Mouse (Mus musculus): Measurements from ENCODE around the gene Ldlrad3. TPM values are rescaled to one million over a fixed set of nuclear protein-coding genes. Genes with fewer than 3 reads are reported as not detected.
A peak's percentile ranks its signal among the peaks of the same experiment; 100 is the strongest.

Gene Ldlrad3
- polyA plus RNA-seq, 1 experiment from 2014 or later: 28.8 TPM

DNA sequence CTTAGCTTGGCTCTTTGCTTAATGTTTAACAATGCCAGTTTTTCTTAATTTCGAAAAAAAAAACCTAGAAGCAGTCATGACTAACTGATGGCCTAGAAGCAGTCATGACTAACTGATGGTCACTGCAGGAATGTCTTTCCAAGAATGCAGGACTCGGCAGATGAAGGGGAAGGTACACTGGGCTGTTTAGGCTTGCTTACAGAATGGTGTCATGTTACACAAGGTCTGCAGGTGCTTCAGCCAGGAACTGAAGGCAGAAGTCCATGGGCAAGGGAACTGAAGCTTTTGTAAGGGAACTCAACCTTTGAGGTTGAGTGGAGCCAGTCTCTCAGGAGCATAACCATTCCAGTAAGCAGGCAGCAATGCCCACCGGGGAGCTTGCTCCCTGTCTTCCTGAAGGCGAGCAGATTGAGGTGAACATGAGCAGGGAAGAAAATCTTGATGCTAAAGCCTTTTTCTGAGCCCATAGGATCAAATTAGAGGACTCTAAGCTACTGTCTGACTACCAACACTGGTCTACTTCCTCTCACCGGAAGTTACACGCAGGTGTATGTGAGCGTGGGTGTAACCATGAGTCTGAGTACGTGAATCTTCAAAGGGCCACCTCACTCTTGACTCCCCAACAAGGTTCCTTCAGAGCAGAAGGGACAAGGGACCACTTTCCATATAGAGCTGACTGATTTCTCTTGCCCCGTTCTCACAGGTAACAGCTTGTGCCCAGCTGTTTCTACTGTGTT lies 193.4 kb downstream of the Ldlrad3 start:
- Histone ChIP-seq H3K4me2 (no peak overlapping the region), H3K4me1 (replicated peaks) (peaks cover 18% of the 10 kb centered on the region), H3K27me3 (no peaks in the 10 kb centered on the region), H3K36me3 (no peaks in the 10 kb centered on the region), H3K9me3 (no peaks in the 10 kb centered on the region), H3K4me3 (no peak overlapping the region), H3K9ac (no peak overlapping the region), H3K27ac (replicated peaks) (no peak overlapping the region)
- 90% methylated on average over 9 of the region's 9 CpGs for WGBS
- ATAC-seq (ENCODE audit: low FRiP score, low read depth): no peak

DNA sequence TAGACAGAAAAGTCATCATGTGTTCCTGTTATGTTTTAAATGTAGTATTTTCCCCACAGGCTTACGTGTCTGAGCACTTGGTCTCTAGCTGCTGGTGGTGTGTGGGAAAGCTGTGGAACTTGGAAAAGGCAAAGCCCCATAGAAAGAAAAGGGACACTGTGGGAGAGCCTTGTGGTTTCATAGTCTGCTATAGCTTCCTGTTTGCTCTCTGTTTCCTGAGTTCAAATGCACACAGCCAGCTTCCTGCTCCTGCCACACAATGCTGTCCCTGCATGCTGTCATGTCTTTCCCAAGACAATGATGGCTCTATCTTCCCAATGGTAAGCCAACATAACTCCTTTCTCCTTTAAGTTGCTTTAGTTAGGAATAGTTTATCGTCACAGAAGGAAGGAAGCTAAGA lies 194.5 kb downstream of the Ldlrad3 start:
- Histone ChIP-seq H3K4me1 (replicated peaks) (peaks cover 9% of the 10 kb centered on the region), H3K4me3 (no peak overlapping the region), H3K4me2 (no peak overlapping the region), H3K9me3 (no peaks in the 10 kb centered on the region), H3K27me3 (no peaks in the 10 kb centered on the region), H3K27ac (replicated peaks) (no peak overlapping the region), H3K36me3 (no peaks in the 10 kb centered on the region), H3K9ac (no peak overlapping the region)
- 90% methylated on average over 2 of the region's 2 CpGs for WGBS
- ATAC-seq (ENCODE audit: low FRiP score, low read depth): no peak

- H3K27ac ChIP-seq (replicated peaks): peak overlapping the region; percentile 31; the same call in 1 of the 2 replicates
- H3K9ac ChIP-seq: no peak overlapping the region
- H3K4me1 ChIP-seq (replicated peaks): peaks cover 13% of the 10 kb centered on the region; the same call in 1 of the 2 replicates
- no peaks in the 10 kb centered on the region for H3K9me3 ChIP-seq
- no peak overlapping the region for H3K4me3 ChIP-seq
- H3K4me2 ChIP-seq: no peak overlapping the region
- H3K36me3 ChIP-seq: no peaks in the 10 kb centered on the region
- 74% methylated on average over 3 of the region's 3 CpGs for WGBS
- no peaks in the 10 kb centered on the region for H3K27me3 ChIP-seq
- no peak for ATAC-seq (ENCODE audit: low FRiP score, low read depth)
These were observed 199.7 kb downstream of the Ldlrad3 start for GRCm38 (mm10) chr2:101986344-101987087.

DNA sequence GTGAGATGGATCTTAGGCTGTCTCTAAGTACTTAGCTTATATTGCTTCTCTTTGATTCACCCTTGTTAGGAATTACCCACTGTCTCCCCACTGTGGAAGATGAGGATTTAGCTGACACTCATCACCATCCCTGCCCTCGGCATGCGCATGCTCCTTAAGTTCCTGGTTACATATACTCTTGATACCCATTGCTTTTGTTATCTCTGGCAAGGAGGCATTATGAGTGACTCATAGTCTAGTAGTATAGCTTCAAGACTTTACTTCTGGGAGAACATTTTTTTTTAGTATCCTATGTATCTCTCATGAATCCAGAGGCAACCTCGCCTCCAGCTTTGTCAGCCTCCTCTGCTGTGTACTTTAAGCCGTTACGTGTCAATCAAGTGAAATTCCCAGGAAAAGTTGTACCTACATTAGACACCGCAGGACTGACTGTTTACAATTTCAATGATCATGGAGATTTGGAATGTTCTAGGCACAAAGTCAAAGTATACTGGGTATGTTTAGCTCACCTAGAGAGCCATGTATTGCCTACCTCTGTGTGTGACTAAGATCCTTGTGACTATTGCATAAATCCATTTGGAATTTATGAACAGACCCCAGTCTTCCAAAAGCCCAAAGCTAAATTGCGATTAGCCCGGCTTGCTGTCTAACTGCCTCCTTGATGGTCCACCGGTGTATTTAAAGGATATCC lies 202.2 kb downstream of the Ldlrad3 start:
- no peak overlapping the region for H3K4me2 ChIP-seq
- no peaks in the 10 kb centered on the region for H3K27me3 ChIP-seq
- no peak overlapping the region for H3K27ac ChIP-seq (replicated peaks)
- 84% methylated on average over 9 of the region's 9 CpGs for WGBS
- H3K4me3 ChIP-seq: no peak overlapping the region
- H3K4me1 ChIP-seq (replicated peaks): peaks cover 33% of the 10 kb centered on the region
- H3K36me3 ChIP-seq: no peaks in the 10 kb centered on the region
- H3K9me3 ChIP-seq: no peaks in the 10 kb centered on the region
- H3K9ac ChIP-seq: no peak overlapping the region
- ATAC-seq (ENCODE audit: low FRiP score, low read depth): no peak

- H3K9ac ChIP-seq: no peak overlapping the region
- ATAC-seq (ENCODE audit: low FRiP score, low read depth): 0 out of 2 replicates have a peak, but pooled peaks have one; percentile 23
- H3K4me2 ChIP-seq: no peak overlapping the region
- no peaks in the 10 kb centered on the region for H3K27me3 ChIP-seq
- H3K4me3 ChIP-seq: no peak overlapping the region
- no peaks in the 10 kb centered on the region for H3K9me3 ChIP-seq
- WGBS: 32% methylated on average over 15 of the region's 15 CpGs
- peak overlapping the region; percentile 1; the same call in 1 of the 2 replicates for H3K27ac ChIP-seq (replicated peaks)
- no peaks in the 10 kb centered on the region for H3K36me3 ChIP-seq
- H3K4me1 ChIP-seq (replicated peaks): peaks cover 40% of the 10 kb centered on the region
These were observed 202.9 kb downstream of the Ldlrad3 start for GRCm38 (mm10) chr2:101983082-101983852.

- H3K27ac ChIP-seq (replicated peaks): no peak overlapping the region
- H3K9ac ChIP-seq: no peak overlapping the region
- 92% methylated on average over 6 of the region's 6 CpGs for WGBS
- peaks cover 49% of the 10 kb centered on the region for H3K4me1 ChIP-seq (replicated peaks)
- no peak overlapping the region for H3K4me3 ChIP-seq
- ATAC-seq (ENCODE audit: low FRiP score, low read depth): no peak
- H3K36me3 ChIP-seq: no peaks in the 10 kb centered on the region
- H3K9me3 ChIP-seq: no peaks in the 10 kb centered on the region
- H3K4me2 ChIP-seq: no peak overlapping the region
- no peaks in the 10 kb centered on the region for H3K27me3 ChIP-seq
These were observed 204.2 kb downstream of the Ldlrad3 start for GRCm38 (mm10) chr2:101981964-101982498.

DNA sequence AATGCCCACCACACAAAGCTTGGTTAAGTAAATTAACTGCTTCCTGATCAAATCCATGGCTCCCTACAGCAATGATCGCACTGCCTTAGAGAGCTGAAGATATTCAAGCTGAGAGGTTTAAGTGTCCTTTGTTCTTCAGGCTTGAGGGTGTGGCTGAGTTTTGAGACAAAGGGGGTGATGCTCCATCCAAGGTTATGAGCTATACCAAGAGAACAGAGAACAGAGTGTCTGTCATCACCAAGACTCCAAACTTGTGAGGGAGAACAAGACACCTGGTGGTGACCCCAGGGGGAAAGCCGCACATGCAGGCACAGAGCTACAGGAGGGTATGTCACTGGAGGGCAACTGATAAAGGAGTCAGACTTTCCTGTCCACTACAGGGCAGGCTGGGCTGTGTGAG lies 205.0 kb downstream of the Ldlrad3 start:
- no peaks in the 10 kb centered on the region for H3K9me3 ChIP-seq
- no peaks in the 10 kb centered on the region for H3K27me3 ChIP-seq
- no peak for ATAC-seq (ENCODE audit: low FRiP score, low read depth)
- no peak overlapping the region for H3K4me3 ChIP-seq
- H3K36me3 ChIP-seq: no peaks in the 10 kb centered on the region
- no peak overlapping the region for H3K4me2 ChIP-seq
- peaks cover 49% of the 10 kb centered on the region for H3K4me1 ChIP-seq (replicated peaks)
- no peak overlapping the region for H3K27ac ChIP-seq (replicated peaks)
- 73% methylated on average over 2 of the region's 2 CpGs for WGBS
- H3K9ac ChIP-seq: no peak overlapping the region

- WGBS: 36% methylated on average over 8 of the region's 8 CpGs
- H3K4me2 ChIP-seq: no peak overlapping the region
- H3K9ac ChIP-seq: no peak overlapping the region
- no peaks in the 10 kb centered on the region for H3K9me3 ChIP-seq
- no peak for ATAC-seq (ENCODE audit: low FRiP score, low read depth)
- no peaks in the 10 kb centered on the region for H3K27me3 ChIP-seq
- H3K4me3 ChIP-seq: no peak overlapping the region
- peaks cover 49% of the 10 kb centered on the region for H3K4me1 ChIP-seq (replicated peaks)
- peak overlapping the region; percentile 88; the same call in 1 of the 2 replicates for H3K27ac ChIP-seq (replicated peaks)
- H3K36me3 ChIP-seq: no peaks in the 10 kb centered on the region
These were observed 205.7 kb downstream of the Ldlrad3 start for GRCm38 (mm10) chr2:101980456-101980947.

DNA sequence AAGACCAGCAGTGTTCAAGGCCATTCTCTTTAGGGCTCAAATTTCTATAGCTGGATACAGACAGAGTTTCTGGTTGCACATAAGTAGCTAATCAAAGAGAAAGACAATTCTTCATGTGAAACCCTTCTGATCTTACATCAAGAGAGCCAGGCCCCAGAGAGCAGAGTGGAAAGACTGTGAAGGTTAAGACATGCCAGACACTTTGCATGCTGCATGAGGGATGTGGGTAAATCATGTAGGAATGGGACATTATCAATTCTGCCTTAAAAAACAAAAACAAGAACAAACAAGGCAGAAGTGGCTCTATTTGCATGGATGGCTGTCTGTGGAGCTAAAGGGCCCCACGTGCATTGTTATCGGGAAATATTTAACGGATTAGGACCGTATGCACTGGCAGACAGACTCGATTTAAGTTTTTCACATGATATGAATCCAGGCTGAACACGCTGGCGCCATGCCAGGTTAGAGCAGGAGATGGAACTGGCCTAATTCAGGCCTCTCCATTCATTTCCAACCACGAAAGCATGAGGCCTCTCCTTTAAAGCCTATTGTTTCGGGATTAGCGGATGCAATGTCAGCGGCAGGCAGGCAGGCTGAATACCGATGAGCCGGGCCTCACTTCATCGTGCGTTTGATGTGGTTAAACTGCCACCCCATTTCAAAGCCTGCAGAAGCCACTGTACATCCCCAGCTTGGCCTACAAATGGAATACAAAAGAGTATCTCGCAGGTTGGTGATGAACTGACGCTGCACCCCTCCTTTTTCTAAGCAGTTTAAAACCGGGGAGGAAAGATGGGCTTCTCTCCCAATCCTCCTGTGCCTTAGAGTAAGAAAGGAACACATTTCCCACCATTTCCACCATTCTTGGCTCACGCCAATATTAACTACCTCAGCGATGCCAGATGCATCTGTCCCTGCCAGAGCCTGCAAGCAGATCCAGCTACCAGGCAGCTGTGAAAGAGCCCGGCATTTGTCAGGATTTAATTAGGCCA lies 207.4 kb downstream of the Ldlrad3 start:
- H3K9me3 ChIP-seq: no peaks in the 10 kb centered on the region
- H3K27me3 ChIP-seq: no peaks in the 10 kb centered on the region
- H3K27ac ChIP-seq (replicated peaks): peak overlapping the region; percentile 88
- peak; percentile 75 for ATAC-seq (ENCODE audit: low FRiP score, low read depth)
- no peak overlapping the region for H3K4me3 ChIP-seq
- WGBS: 4% methylated on average over 21 of the region's 21 CpGs
- peak overlapping the region; percentile 13; the same call in 1 of the 2 replicates for H3K9ac ChIP-seq
- no peaks in the 10 kb centered on the region for H3K36me3 ChIP-seq
- peaks cover 49% of the 10 kb centered on the region for H3K4me1 ChIP-seq (replicated peaks)
- H3K4me2 ChIP-seq: peak overlapping the region; percentile 12

DNA sequence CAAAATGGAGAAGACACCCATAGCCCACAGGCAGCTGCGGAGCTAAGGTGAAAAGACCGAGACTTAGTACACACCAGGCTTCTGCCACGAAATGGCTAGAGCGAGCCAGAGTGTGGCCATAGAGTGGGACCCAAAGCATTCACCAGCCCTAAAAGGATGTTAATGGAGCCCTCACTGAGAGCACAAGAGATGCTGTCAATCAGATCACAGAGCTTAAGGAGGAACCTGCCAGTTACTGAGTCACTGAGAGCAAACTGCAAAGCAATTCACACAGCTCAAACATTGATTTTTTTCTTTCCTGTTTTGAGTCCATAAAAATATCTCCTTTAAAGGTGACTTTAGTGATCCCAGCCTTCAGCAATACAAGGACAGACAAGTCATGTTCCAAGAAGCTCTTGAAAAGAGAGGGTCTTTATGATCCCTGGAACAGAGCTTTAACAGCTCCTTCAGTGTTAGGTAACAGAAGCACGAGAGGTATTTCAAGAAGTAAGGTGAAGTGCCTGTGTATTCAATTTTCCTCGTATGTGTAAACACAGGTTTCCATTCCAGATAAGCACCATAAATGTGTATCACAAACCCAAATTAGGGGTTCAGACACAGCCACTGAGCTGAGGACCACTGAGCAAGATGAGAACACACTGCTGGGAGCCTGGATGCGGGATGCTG lies 209.7 kb downstream of the Ldlrad3 start:
- no peak overlapping the region for H3K27ac ChIP-seq (replicated peaks)
- peaks cover 36% of the 10 kb centered on the region for H3K4me1 ChIP-seq (replicated peaks)
- WGBS: 62% methylated on average over 7 of the region's 7 CpGs

More for the DNA sequence above, 209.7 kb downstream of the Ldlrad3 start:
- Histone ChIP-seq H3K27me3 (no peaks in the 10 kb centered on the region), H3K4me3 (no peak overlapping the region), H3K9ac (no peak overlapping the region), H3K36me3 (no peaks in the 10 kb centered on the region), H3K4me2 (no peak overlapping the region), H3K9me3 (no peaks in the 10 kb centered on the region)
- ATAC-seq (ENCODE audit: low FRiP score, low read depth): no peak
